Mouse (Mus musculus): ENCODE measurements around the gene Unk.

The Unk gene

DNA sequence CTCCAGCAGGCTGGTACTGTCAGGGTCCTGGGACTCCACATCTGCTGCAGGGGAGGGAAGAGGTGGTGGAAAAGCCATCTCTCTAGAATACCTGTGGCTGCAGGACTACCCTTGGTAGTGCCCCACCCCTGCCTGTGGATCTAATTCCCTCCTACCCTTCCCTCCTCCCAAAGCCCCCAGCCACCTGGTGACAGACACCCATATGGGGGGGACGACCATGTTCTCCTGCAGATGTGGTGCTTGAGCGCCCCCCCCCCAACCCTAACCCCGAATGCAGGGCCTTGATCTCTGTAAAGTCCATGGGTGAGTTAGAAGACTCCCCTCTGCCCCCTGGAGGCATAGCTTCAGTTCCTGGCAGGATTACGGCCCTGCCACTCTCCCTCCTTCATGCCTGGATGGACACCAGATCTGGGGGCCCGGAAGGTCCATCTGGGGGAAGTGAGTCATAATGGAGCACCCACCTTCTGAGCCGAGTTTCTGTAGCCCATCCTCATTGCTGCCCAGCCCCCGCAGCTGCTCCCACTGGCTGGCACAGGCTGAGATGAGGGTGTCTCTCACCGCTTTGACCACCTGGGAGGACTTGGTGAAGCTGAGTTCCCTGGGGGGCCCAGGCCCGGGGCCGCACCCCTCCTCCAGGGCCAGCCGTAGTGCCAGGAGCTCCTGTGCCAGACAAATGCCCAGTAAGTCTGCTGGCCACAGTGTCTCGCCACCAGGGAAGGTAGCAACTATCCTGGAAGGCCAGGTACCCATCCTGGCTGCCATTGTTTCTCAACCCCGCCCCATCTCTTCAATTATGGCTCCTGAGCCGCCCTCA is 77.0 kb downstream of the Unk start:
- no peak for DNase-seq (ENCODE audit: low spot score in 2 of 2)

DNA sequence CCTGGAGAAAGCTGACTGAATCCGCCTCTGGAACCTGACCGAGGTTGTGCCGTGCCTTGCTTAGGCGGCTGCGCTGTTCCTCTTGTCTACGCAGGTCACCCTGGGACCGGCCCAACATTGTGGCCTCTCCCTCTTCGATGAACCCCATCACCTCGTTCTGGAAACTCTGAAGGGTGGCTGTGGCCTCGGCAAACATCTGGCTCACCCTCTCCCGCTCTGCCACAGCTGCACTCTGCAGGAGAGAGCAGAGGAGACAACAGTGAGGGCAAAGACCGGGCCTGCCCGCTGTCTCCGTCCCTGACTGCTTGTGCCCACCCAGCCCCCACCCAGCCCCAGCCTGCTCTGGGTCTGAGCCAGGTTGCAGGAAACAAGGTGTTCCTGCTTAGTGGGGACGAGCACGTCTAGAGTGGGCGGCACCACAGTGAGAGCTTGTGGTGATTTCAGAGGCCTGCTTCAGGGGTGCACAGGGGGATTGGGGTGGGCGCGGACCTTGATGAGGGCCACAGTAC is 77.7 kb downstream of the Unk start:
- DNase-seq (ENCODE audit: low spot score in 2 of 2) = no peak

DNA sequence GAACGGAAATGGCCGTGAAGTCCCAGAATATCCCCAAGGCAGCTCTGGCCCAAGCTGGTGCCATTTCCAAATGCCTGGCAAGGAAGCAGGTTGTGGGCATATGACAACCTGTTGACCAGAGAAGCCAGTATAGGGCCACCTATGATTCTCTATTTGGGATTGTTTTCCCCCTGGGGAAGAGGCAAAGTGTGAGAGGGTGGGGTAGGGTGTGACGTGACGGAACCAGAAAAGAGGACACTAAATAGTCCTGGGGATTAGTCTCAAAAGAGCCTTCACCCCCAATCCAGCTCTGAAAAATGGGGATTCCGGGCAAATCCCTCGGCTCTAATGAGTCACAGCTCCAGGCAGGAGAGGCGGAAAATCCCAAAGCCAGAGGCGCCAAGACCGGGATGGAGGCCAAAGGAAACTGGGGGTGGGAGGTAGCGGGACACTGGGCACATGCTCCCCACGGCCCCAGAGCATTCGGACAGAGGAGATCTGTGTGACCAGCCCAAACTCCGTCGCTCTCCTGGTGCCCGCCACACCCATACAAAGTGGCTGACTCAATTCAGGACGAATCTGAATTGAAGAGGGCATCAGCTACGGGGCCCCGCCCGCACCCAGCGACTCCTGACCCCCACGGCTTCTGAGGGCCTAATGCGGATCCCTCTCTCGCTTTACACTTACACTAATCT is 78.5 kb downstream of the Unk start:
- DNase-seq (ENCODE audit: low spot score in 2 of 2) = no peak

DNA sequence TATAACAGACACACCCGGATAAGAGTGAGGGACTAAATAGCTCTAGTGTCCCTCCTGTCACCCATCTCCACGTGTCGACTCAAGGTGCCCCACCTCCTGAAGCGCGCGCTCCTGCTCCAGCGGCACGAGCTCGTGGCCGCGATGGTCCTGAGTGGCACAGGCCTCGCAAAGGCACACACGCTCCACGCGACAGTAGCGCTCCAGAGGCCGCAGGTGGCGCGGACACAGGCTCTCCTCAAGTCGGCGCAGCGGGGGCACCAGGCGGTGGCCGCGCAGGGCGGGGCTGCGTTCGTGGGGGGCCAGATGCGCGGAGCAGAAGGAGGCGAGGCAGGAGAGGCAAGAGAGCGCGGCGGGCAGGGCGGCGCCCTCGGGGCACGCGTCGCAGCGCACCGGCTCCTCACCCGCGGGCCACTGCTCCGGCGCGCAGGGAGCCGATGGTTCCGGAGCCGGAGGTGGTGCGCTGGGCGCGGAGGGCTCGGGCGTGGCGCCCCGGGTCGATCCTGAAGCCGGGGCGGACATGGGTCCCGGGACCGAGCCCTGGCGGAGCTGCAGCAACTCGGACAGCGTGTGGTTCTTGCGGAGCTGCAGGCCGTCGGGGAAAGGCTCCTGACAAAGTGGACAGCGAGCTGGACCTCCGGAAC is 79.4 kb downstream of the Unk start:
- no peak for DNase-seq (ENCODE audit: low spot score in 2 of 2)

DNA sequence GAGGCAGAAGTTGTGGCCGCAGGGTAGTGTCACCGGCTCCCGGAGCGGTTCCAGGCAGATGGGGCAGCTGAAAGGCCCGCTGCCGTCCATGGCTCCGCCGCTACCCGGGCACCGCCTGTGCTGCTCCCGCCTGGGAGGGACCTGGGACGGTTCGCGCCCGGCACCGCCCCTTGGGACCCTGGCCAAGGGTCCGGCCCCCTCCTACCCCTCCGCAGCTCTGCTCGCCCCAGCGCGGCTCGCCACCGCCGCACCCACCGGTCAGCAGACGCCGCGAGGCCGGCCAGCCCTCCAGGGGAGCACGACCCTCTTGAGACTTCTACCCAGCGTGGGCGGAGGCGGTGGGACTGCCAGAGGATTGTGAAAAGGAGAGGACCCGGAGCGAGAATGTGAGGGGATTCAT is 80.0 kb downstream of the Unk start:
- DNase-seq (ENCODE audit: low spot score in 2 of 2) = no peak

DNA sequence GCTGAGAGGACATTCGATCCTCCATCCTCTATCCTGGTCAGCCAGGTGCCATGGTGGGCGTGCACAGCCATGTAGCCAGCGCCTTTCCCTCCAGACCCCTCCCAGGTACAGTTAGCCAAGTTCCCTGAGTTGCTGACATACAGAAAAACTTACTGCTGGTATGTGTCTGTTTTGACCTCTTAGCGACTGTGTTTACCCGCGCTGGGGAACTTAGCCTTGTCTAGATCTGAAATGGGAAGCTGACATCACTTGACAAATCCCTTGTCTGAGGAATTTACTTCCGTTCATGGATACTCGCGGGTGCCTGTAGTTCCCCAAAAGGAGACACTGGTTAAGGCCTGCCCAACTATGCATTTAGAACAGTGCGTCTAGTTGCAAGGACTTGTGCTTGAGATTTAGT is 80.4 kb downstream of the Unk start:
- no peak for DNase-seq (ENCODE audit: low spot score in 2 of 2)
